Mouse (Mus musculus) hindbrain, embryonic 13.5 days (tissue): ENCODE results near the gene Pdzd2. TPM values are rescaled to one million over a fixed set of nuclear protein-coding genes. Genes with fewer than 3 reads are reported as not detected.

ENCODE experiments used
- ATAC-seq: fragments of 200-750 bp; cut with Nextera tagmentation; 2 replicates; pipeline ENCODE4 v1.8.0; 2017; ENCODE audit warnings: moderate TSS enrichment; ENCODE audit not compliant: low FRiP score
- H3K27ac ChIP-seq: fragments of 300-500 bp; sonication (generic); 2 replicates; pipeline ENCODE4 v1.5.1; 2015; ENCODE audit warnings: inconsistent platforms, mild to moderate bottlenecking, moderate library complexity
- H3K27me3 ChIP-seq: fragments of 300-500 bp; sonication (generic); 2 replicates; pipeline ENCODE4 v1.6.1; 2015; ENCODE audit warnings: mild to moderate bottlenecking, inconsistent platforms
- H3K36me3 ChIP-seq: fragments of 300-500 bp; sonication (generic); 2 replicates; pipeline ENCODE4 v1.6.1; 2015; ENCODE audit warnings: mild to moderate bottlenecking, inconsistent platforms
- H3K4me1 ChIP-seq: fragments of 300-500 bp; sonication (generic); replicated peaks from 2 replicates; pipeline ENCODE4 v1.6.1; 2015; ENCODE audit warnings: inconsistent platforms
- H3K4me2 ChIP-seq: fragments of 300-500 bp; sonication (generic); 2 replicates; pipeline ENCODE4 v1.6.1; 2015; ENCODE audit warnings: inconsistent platforms, mild to moderate bottlenecking, moderate library complexity
- H3K4me3 ChIP-seq: fragments of 300-500 bp; sonication (generic); 2 replicates; pipeline ENCODE4 v1.5.1; 2015; ENCODE audit warnings: mild to moderate bottlenecking, inconsistent platforms
- H3K9ac ChIP-seq: fragments of 300-500 bp; sonication (generic); 2 replicates; pipeline ENCODE4 v1.6.1; 2015; ENCODE audit warnings: mild to moderate bottlenecking, inconsistent platforms
- H3K9me3 ChIP-seq: fragments of 300-500 bp; sonication (generic); 2 replicates; pipeline ENCODE4 v1.6.1; 2016; ENCODE audit warnings: inconsistent platforms
- WGBS: fragments of 180-500 bp; shearing (Covaris S2); methylation state at CpG from one replicate; pipeline ENCODE4 v1.1.7; 2015; 5-methylcytosine and 5-hydroxymethylcytosine counted together
- polyA plus RNA-seq: library from polyadenylated mRNA; unstranded; fragments of >200 nt; fragmentation: Nextera tagmentation; extraction: Ambion mirVana; gene quantifications from 2 replicates; pipeline ENCODE4 v1.2.1, GENCODE M21; 2015

Pdzd2 gene
- polyA plus RNA-seq, 1 experiment from 2014 or later = 12.3 TPM

GRCm38 (mm10) chr15:12444551-12444950, 295.2 kb downstream of the Pdzd2 start:
- Histone ChIP-seq H3K4me1 (no peaks in the 10 kb centered on the region), H3K9ac (no peak overlapping the region), H3K4me2 (no peak overlapping the region), H3K4me3 (no peak overlapping the region), H3K27me3 (no peaks in the 10 kb centered on the region), H3K36me3 (no peaks in the 10 kb centered on the region), H3K9me3 (no peaks in the 10 kb centered on the region), H3K27ac (no peak overlapping the region)
- WGBS = 61% methylated on average over 5 of the region's 5 CpGs
- ATAC-seq = no peak

- Histone ChIP-seq H3K4me3 (no peak overlapping the region), H3K9me3 (no peaks in the 10 kb centered on the region), H3K27me3 (no peaks in the 10 kb centered on the region), H3K36me3 (no peaks in the 10 kb centered on the region), H3K4me2 (no peak overlapping the region), H3K27ac (no peak overlapping the region), H3K4me1 (no peaks in the 10 kb centered on the region), H3K9ac (no peak overlapping the region)
- WGBS = 62% methylated on average over 6 of the region's 6 CpGs
- no peak for ATAC-seq
These were observed 300.4 kb downstream of the Pdzd2 start for GRCm38 (mm10) chr15:12439351-12439751.

DNA sequence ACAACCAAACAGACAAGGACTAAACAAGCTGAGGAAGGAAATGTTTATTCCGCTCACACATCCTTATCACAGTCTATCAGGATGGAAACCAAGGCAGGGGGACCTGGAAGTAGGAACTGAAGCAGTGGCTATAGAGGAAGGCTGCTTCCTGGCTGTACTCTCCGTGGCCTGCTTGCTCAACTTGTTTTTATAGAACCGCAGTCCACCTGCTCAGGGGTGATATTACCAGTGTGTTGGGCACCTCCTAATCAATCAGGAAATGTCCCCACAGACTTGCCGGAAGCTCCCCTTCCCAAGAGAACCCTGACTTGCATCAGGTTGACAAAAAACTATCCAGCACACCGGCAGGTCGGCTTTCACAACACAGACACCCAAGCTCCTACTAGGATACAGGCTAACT, 301.0 kb downstream of the Pdzd2 start:
- H3K9ac ChIP-seq = no peak overlapping the region
- H3K9me3 ChIP-seq = no peaks in the 10 kb centered on the region
- WGBS = 88% methylated on average over 6 of the region's 6 CpGs
- no peak for ATAC-seq
- H3K27me3 ChIP-seq = no peaks in the 10 kb centered on the region
- no peaks in the 10 kb centered on the region for H3K36me3 ChIP-seq
- no peak overlapping the region for H3K4me3 ChIP-seq
- no peaks in the 10 kb centered on the region for H3K4me1 ChIP-seq
- H3K27ac ChIP-seq = no peak overlapping the region
- H3K4me2 ChIP-seq = no peak overlapping the region

DNA sequence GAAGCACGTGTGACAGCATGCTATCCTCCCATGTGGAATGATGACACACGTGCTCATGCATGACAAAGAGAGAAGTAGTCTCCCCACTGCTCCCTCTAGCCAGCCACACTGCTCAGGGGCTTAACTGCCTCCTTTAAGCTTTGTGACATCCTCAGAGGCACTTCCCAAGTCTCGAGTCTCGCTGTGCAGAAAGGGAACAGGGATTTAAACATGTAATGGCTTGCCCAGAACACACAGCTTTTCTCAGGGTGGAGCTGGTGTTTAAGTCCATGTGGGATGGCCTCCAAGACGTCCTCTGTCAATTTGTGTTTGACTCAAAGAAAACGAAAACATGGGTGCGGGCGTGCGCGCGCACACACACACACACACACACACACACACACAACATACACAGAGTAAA, 301.6 kb downstream of the Pdzd2 start:
- no peaks in the 10 kb centered on the region for H3K27me3 ChIP-seq
- H3K9me3 ChIP-seq = no peaks in the 10 kb centered on the region
- H3K36me3 ChIP-seq = no peaks in the 10 kb centered on the region
- no peak overlapping the region for H3K4me2 ChIP-seq
- H3K4me3 ChIP-seq = no peak overlapping the region
- H3K9ac ChIP-seq = no peak overlapping the region
- WGBS = 89% methylated on average over 11 of the region's 11 CpGs
- no peak overlapping the region for H3K27ac ChIP-seq
- ATAC-seq = no peak
- no peaks in the 10 kb centered on the region for H3K4me1 ChIP-seq

- Histone ChIP-seq H3K27ac (no peak overlapping the region), H3K27me3 (no peaks in the 10 kb centered on the region), H3K4me1 (no peaks in the 10 kb centered on the region), H3K36me3 (no peaks in the 10 kb centered on the region), H3K9ac (no peak overlapping the region), H3K4me2 (no peak overlapping the region), H3K9me3 (no peaks in the 10 kb centered on the region), H3K4me3 (no peak overlapping the region)
- whole genome bisulfite sequencing = 81% methylated on average over 8 of the region's 8 CpGs
- ATAC-seq = no peak
These were observed 303.8 kb downstream of the Pdzd2 start for GRCm38 (mm10) chr15:12435910-12436309.

DNA sequence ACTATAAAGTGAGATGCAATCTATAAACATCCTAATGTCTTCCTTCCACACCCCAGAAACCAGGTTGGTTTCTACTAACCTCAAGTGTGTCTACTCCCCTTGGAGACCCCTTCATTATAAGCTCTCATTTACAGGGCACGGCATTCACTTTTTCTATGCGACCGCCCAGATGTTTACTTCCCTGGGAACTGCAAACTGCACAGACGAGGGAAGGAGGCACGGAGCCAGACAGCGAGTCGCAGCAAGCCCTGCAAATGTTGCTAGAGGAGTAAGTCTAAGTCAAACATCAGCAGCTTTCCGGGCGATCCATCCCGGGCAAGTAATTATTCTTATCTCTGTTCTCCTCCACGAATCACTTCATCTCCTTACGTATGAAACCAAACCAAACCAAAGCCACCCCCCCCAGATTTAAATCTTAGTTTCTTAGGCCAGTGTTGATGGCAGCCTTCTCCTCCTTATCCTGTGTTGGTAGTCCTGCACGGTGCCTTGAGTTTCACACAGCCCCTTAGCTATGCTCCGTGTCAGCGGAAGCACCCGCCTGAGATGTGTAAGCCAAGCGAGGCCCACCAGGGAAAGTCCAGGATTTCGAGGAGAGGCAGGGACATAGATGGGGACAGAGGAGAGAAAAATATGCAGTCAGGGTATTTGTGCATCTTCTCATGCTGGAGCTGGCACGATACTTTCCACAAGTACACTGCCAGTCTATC, 305.7 kb downstream of the Pdzd2 start:
- 82% methylated on average over 19 of the region's 19 CpGs for WGBS

GRCm38 (mm10) chr15:12432879-12433278, 306.8 kb downstream of the Pdzd2 start:
- Histone ChIP-seq H3K9ac (no peak overlapping the region), H3K4me2 (no peak overlapping the region), H3K4me1 (peaks cover 9% of the 10 kb centered on the region; the same call in 1 of the 2 replicates), H3K4me3 (no peak overlapping the region), H3K36me3 (no peaks in the 10 kb centered on the region), H3K9me3 (no peaks in the 10 kb centered on the region), H3K27ac (no peak overlapping the region), H3K27me3 (no peaks in the 10 kb centered on the region)
- no peak for ATAC-seq

More for the DNA sequence above, 305.7 kb downstream of the Pdzd2 start:
- Histone ChIP-seq H3K27ac (no peak overlapping the region), H3K27me3 (no peaks in the 10 kb centered on the region), H3K4me2 (no peak overlapping the region), H3K9me3 (no peaks in the 10 kb centered on the region), H3K4me1 (0 out of 2 replicates have a peak, but pooled peaks cover under 1% of the 10 kb centered on the region), H3K36me3 (no peaks in the 10 kb centered on the region), H3K9ac (no peak overlapping the region), H3K4me3 (no peak overlapping the region)
- no peak for ATAC-seq

- H3K9ac ChIP-seq = no peak overlapping the region
- 84% methylated on average over 1 of the region's 1 CpGs for WGBS
- no peaks in the 10 kb centered on the region for H3K36me3 ChIP-seq
- no peak overlapping the region for H3K4me3 ChIP-seq
- H3K4me2 ChIP-seq = no peak overlapping the region
- no peaks in the 10 kb centered on the region for H3K9me3 ChIP-seq
- H3K27me3 ChIP-seq = no peaks in the 10 kb centered on the region
- no peak overlapping the region for H3K27ac ChIP-seq
- no peak for ATAC-seq
- H3K4me1 ChIP-seq = peaks cover 9% of the 10 kb centered on the region; the same call in 1 of the 2 replicates
These were observed 307.4 kb downstream of the Pdzd2 start for GRCm38 (mm10) chr15:12432320-12432719.

GRCm38 (mm10) chr15:12431684-12432083, 308.0 kb downstream of the Pdzd2 start:
- Histone ChIP-seq H3K9ac (no peak overlapping the region), H3K4me1 (peaks cover 9% of the 10 kb centered on the region; the same call in 1 of the 2 replicates), H3K36me3 (no peaks in the 10 kb centered on the region), H3K9me3 (no peaks in the 10 kb centered on the region), H3K27me3 (no peaks in the 10 kb centered on the region), H3K27ac (no peak overlapping the region), H3K4me2 (no peak overlapping the region), H3K4me3 (no peak overlapping the region)
- ATAC-seq = no peak
- WGBS = 76% methylated on average over 7 of the region's 7 CpGs

DNA sequence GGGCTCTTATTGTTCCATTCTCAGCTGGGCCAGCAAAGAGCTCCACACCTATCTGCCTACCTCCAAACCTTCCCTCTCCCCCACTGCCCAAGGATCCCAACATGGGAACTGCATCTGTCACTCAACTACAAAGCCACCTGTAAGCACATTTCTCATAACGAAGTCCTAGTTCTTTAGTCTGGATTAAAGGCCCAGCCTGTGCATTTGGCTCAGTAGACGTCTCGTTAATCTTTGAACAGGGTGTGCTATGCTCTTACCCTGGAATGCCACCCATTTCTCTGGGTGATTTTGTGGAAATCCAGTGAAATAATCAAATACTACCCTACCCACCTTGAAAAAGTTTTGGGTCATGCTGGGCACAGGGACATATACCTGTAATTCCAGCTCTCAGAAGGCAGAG, 308.5 kb downstream of the Pdzd2 start:
- ATAC-seq = no peak
- no peak overlapping the region for H3K9ac ChIP-seq
- 95% methylated on average over 3 of the region's 3 CpGs for WGBS
- no peaks in the 10 kb centered on the region for H3K36me3 ChIP-seq
- H3K9me3 ChIP-seq = no peaks in the 10 kb centered on the region
- H3K27ac ChIP-seq = no peak overlapping the region
- no peak overlapping the region for H3K4me2 ChIP-seq
- H3K27me3 ChIP-seq = no peaks in the 10 kb centered on the region
- H3K4me1 ChIP-seq = peaks cover 9% of the 10 kb centered on the region; the same call in 1 of the 2 replicates
- H3K4me3 ChIP-seq = no peak overlapping the region

GRCm38 (mm10) chr15:12430670-12431069, 309.1 kb downstream of the Pdzd2 start:
- H3K9ac ChIP-seq = no peak overlapping the region
- H3K4me3 ChIP-seq = no peak overlapping the region
- 44% methylated on average over 4 of the region's 4 CpGs for WGBS
- no peak overlapping the region for H3K4me2 ChIP-seq
- H3K27ac ChIP-seq = no peak overlapping the region
- H3K36me3 ChIP-seq = no peaks in the 10 kb centered on the region
- H3K27me3 ChIP-seq = no peaks in the 10 kb centered on the region
- H3K9me3 ChIP-seq = no peaks in the 10 kb centered on the region
- no peak for ATAC-seq
- peaks cover 9% of the 10 kb centered on the region; the same call in 1 of the 2 replicates for H3K4me1 ChIP-seq

DNA sequence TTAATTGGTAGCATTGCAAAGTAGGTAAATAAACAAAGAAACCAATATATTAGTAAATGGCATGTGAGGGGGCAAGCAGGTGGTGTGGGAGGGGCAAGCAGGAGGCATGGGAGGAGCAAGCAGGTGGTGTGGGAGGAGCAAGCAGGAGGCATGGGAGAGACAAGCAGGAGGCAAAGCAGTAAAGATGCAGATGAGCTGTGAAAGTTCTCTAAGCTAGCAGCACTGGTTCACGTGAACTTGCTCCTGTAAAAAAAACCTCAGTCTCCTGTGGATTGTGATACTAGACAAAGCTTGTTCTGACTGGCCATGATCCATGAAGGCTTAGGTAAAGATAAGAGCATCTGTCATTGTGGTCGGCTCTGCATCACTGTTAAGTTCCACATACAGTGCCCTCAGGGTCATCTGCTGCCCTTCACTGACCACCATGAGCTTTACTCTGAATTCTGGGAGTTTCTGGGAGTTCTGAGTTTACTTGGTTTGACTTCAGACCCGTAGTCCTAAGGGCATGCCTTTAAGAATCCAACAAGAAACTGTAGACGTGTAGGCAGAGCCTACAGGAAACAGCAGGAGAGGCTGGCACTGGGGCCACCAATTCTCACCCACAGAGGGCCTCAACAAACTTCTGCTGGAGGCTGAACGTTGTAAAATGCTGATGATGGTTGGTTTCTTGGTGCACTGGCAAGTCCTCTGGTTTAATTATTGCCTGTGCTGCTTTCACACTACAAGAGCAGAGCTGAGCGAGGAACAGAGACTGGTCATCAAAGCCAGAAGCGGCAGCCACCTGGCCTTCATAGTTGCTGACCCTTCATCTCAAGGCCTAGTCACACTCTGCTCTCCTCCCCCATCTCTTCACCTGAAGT, 309.9 kb downstream of the Pdzd2 start:
- no peaks in the 10 kb centered on the region for H3K9me3 ChIP-seq
- no peak overlapping the region for H3K9ac ChIP-seq
- no peaks in the 10 kb centered on the region for H3K36me3 ChIP-seq
- H3K27me3 ChIP-seq = no peaks in the 10 kb centered on the region
- H3K4me3 ChIP-seq = no peak overlapping the region
- no peak overlapping the region for H3K27ac ChIP-seq
- WGBS = 76% methylated on average over 7 of the region's 7 CpGs
- no peak for ATAC-seq
- H3K4me1 ChIP-seq = peaks cover 11% of the 10 kb centered on the region; the same call in 1 of the 2 replicates
- H3K4me2 ChIP-seq = no peak overlapping the region
